Mouse (Mus musculus): ENCODE measurements around the gene Mgmt.

The Mgmt gene

DNA sequence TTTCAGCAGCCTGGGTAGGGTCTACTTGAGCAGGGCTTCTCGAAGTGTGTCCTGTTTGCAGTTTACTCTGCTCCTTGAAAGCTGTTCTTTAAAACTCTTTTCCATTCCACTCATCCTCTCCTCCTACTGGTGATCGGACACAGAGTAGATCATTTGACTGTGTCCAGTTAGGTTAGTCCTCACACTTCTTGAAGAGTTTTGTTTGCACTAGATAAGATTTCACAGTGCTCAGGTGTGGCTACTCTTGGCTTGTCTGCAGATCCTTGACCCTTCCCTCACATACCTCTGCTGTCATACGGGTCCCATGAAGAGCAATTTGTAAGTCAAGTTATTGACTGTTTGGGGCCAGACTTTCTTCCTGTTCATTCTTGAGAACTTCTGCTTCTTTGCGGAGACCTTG, 221.8 kb downstream of the Mgmt start:
- no peak for DNase-seq (ENCODE audit: low read depth, low spot score)

DNA sequence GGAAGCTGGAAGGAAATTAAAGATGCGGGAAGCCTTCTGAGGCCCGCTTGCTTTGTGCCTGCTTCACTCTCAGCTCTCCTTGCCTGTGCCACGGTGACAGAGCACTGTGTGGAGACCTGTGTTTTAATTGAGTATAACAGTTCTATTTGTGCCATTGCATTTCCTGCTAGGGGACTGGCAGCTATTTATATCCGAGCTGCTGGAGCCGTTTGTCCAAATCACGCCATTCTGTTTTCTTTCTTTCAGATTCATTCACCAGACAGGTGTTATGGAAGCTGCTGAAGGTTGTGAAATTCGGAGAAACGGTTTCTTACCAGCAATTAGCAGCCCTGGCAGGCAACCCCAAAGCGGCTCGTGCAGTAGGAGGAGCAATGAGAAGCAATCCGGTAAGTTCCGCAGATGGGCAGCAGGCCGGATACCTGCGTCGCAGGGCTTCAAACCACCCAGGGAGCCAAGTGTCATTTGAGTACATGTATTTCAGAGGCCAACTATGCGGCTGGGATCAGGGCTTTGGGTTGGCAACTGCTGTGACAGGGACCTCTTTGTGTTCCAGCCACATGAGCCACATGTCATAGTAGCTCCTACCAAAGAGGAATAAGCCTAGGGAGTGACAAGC, 226.9 kb downstream of the Mgmt start:
- no peak for DNase-seq (ENCODE audit: low read depth, low spot score)

DNA sequence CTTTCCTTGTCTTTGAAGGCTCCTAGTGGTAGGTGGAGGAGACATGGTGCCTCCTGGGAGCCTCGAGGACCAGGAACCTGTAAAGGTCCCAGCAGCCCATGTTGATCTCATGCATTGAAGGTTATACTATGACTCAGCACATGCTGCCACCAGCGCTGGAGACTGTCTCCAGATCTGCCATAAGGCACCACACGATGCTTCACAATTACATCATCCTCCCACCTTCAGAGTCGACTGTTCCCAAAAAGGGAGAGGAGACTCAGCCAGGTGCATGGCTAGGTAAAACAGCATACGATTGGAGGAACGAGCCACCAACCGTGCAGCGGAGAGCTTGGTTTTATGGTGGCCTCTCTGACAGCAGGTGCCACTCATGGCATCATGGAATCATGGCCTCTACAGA, 234.3 kb downstream of the Mgmt start:
- DNase-seq (ENCODE audit: low read depth, low spot score), result no peak

DNA sequence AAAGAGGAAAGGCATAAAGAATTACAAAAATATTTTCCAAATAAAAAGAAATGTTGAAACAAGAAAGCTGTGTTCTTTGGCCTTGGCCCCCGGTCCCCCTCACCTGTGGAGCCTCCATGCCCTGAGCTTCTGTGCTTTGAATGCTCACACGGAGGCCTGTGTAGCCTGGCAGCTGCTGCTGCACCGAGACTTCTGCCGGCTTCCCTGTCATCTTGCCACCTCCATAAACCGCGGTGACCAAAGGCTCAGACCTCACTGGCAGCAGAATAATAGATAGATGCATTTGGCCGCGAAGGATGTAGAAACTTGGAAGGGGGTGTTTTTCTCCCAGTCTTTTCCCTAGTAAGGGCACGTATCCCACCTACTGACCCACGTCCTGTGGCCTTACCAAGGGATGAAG, 235.8 kb downstream of the Mgmt start:
- DNase-seq (ENCODE audit: low read depth, low spot score), result no peak

DNA sequence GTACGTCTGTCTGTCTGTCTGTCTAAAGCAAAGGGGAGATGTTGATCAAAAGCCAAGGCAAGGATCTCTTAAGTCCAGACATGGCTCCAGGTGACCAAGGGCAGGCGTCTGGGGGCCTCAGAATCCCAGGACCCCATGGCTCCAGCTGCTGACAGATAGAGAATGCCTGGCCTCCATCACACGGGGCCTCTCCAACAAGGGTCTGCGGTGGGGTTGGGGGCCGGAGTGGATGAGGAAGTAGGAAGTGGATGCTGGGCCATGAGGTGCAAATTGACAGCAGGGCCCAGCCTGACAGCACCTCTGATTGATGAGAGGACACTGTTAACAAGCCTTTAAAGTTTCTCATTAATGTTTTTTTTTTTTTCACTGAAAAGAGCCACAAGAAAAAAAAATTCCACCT, 237.5 kb downstream of the Mgmt start:
- no peak for DNase-seq (ENCODE audit: low read depth, low spot score)

DNA sequence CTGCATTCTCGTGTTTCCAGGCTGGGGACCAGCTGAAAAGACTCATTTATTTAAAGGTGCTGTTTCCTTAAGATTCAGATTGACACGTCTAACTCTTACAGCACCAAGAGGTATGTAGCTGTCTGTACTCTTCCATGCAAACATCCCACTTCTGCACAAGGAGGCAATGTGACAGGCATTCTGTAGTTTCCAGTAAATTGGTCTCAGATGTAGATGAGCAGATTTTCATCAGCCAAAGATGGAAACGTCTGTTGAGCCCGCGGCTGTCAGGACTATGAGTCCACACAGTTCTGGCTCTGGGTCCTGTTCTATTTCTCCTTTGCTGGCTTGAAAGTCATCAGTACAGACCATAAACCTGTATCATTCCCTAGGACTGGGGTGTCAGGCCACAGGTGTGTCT, 243.7 kb downstream of the Mgmt start:
- no peak for DNase-seq (ENCODE audit: low read depth, low spot score)

DNA sequence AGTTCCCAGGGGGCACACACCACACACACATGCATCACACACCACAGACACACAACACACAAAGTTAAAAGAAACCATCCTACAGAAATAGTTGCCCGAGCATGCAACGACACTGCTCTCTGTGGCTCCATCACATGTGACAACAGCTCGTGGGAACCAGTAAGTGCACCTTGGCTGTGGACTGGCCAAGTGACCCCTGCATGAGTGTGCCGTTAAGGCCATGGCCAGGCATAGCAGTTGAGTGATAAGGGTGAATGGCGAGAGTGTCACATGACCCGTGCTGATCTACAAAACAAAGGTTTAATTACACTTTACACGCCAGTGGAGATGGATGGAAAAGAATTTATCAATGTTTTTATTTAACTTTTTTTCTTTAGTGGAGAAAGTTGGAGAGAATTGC, 245.9 kb downstream of the Mgmt start:
- DNase-seq (ENCODE audit: low read depth, low spot score), result no peak

DNA sequence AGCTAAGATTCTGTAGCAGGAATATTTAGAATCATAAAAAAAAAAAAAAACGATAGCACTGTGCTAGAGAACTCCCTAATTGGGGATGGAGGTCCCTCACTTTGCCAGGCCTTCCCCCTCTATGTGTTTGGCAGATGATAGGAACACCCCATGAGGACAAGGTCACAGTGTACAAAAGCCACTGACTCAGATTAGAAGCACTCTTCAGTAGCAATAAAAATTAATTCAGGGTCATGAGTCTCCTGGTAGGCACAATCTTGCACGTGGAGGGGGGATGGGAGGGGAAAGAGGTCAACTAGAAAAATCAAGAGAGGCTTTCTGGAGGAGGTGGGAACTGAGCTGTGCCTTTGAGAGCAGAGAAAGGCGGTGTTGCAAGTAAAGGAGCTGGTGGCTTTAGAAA, 247.0 kb downstream of the Mgmt start:
- no peak for DNase-seq (ENCODE audit: low read depth, low spot score)

DNA sequence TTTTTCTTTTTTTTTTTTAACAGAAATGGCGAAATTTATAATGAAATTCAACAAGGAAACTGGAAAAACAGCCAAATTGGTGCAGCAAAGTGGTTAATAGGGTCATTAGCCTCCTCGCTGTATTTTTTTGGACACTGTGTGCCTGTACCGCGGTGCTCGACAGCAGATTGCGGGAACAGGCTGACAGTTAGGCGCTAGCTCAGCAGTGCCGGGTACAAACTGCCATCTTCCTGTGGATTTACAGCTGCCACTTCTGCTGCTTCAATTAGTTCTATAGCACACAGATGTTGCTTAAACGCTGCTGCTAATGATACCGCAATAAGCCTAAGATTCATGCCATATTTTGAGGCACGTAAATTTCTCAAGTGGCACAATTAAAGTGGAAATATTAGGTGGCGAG, 252.7 kb downstream of the Mgmt start:
- no peak for DNase-seq (ENCODE audit: low read depth, low spot score)

DNA sequence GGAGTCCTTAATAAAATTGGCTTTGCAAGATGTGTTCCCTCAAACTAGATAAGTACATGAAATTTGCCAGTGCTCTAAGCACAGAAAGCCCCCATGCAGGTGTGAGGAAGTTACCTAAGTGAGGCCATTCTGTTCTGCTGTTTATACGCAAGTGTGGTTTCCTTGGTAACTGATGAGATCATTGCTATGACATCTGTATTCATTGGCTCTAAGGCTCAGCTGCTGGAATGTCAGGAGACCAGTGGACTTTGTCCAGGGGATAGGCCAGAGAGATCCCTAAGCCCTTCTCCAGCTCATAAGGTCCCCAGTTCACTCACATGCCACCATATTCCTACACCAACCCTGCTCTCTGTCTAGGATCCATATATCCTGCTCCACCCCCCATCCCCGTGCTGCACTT, 257.4 kb downstream of the Mgmt start:
- DNase-seq (ENCODE audit: low read depth, low spot score), result no peak

DNA sequence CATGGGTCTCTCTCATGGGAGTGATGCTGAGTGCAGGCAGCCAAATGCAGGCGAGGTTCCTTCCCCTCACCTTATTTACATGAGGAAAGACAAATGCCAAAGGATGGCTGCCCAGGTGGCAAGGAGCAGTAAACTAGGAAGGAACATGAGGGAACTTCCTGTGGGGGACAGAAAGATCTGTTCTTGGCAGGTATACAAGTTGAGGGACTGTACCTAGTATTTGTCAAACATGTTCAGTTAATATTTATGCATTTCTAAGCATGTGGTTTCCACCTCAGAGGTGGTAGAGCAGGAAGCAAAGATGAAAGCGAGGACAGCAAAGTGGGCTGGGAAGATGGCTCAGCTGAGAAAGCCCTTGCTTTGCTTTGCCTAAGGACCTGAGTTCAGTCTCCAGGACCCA, 260.2 kb downstream of the Mgmt start:
- DNase-seq (ENCODE audit: low read depth, low spot score), result no peak

DNA sequence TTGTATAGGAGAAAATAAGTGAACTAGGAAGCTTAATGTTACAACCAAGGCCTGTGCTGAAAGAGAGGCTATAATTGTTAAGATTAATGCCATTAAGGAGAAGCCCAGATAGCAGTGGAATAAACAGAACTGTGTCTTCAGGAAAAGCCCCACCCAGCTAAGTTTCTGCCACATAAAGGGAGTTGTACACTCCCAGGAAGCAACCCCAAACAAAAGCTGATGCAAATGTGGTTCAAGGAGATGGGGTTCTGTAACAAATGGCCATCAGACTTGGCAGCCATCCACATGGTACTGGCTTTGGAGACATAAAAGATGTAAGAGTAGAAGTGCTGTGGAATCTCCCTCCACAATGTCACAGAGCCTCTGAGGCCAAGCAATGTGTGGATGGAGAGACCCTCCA, 264.7 kb downstream of the Mgmt start:
- no peak for DNase-seq (ENCODE audit: low read depth, low spot score)

DNA sequence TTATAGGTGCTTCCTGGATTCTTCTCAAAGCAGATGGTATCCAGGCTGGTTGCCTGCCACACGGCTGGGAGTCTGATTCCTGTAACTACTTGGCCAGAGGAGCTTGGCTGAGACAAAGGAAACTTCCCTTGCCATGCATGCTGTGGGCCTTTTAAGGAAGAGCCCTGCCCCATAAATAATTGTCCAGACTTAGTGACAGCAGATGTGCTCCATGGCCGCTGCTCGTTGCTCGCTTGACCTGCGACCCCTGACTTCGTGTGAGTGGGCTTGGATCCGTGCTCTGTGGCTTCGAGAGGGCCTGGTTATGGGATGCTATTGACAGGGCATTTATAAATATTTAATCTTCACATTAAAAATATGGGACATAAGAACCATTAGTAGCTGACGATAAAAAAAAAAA, 277.9 kb downstream of the Mgmt start:
- no peak for DNase-seq (ENCODE audit: low read depth, low spot score)

Data from brain, embryonic 18.5 days (tissue).